9 mouse cellular contexts compared by ENCODE assay signal in the genomic region with DNA sequence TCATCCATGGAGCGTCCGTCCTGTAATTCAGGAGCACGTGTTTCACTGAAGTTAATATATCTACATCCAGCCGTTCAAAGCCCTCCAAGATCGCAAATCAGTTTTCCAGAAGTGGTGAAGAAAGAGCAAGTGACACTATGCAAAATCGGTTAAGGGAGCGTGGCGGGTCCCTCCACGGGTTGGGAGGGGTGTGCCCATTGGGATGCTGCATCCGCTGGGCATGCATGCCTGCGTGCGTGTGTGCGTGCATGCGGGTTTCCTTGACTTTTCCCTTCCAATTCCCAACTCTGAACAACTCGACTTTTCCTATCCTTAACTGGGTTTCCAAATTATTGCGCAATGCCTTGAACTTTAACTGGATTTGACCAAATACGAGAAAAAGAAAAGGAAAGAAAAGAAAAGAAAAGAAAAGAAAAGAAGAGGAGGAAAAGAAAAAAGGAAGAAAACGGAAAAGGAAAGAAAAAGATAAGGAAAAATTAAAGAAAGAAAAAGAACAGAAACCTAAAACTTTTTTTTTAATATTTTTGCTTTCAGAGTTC. TPM values are rescaled to one million over a fixed set of nuclear protein-coding genes. Genes with fewer than 3 reads are reported as not detected.
DNase-seq lines count a peak whose midpoint lies in the region; ATAC-seq and TF ChIP-seq lines count a peak whose summit lies in the region.
"Had no signal": no experiment of that assay in that cellular context is flagged by ENCODE, and none has a peak within 500 bp of the region (broad histone marks: within the 10 kb centered on the region; RNA-seq: fewer than 3 reads in every experiment).

No protein-coding gene starts in this region.

- no peak for TF ChIP-seq CTCF in lung, embryonic 14.5 days (IDR thresholded peaks at IDR 0.05; ENCODE audit: low read depth)

- peak overlapping the region; percentile 73 for H3K4me2 ChIP-seq in lung, embryonic 14.5 days
- H3K4me2 ChIP-seq in stomach, embryonic 14.5 days (replicated peaks; ENCODE audit: low read depth, low read length), result peak overlapping the region; percentile 81

- H3K36me3 ChIP-seq in lung, embryonic 14.5 days (ENCODE audit: insufficient read depth), result no peaks in the 10 kb centered on the region
- no peaks in the 10 kb centered on the region for H3K36me3 ChIP-seq in stomach, embryonic 14.5 days (ENCODE audit: control insufficient read depth, insufficient read depth, low read length)

- DNase-seq in lung, embryonic 14.5 days, result peak; percentile 69
- DNase-seq in lung, postnatal 14 days, result no peak
- peak; percentile 11 to 37 for DNase-seq in gastrocnemius, postnatal 36 days
- DNase-seq in liver, result peak; percentile 4
- no peak for DNase-seq in adrenal gland, postnatal 4 days (ENCODE audit: low spot score in 2 of 2)

- WGBS in lung, embryonic 14.5 days, result 4% methylated on average over 18 of the region's 18 CpGs
- 6% methylated on average over 18 of the region's 18 CpGs for WGBS in stomach, embryonic 14.5 days

- H3K9me3 ChIP-seq in lung, embryonic 14.5 days (ENCODE audit: low read depth, low read length), result no peaks in the 10 kb centered on the region
- no peaks in the 10 kb centered on the region for H3K9me3 ChIP-seq in stomach, embryonic 14.5 days (ENCODE audit: control insufficient read depth, low read depth, low read length)

- peak; percentile 22; the same call in 1 of the 2 replicates for ATAC-seq in lung, embryonic 14.5 days (ENCODE audit: insufficient read depth)
- ATAC-seq in stomach, embryonic 14.5 days (ENCODE audit: insufficient number of reproducible peaks, insufficient read depth, low FRiP score, low read depth), result no peak
- ATAC-seq in CD4-positive, CD25-positive, alpha-beta regulatory T cell, adult 4 months, result no peak
- ATAC-seq in frontal cortex, adult (ENCODE audit: low TSS enrichment), result no peak

- intact Hi-C loops in gastrocnemius, postnatal 36 days (cut with DNase I), result loop anchor here (5.0 kb wide), 1 partner anchor 392 kb away; no protein-coding TSS in a partner anchor

- peaks cover 5% of the 10 kb centered on the region; the same call in 1 of the 2 replicates for H3K4me1 ChIP-seq in lung, embryonic 14.5 days (ENCODE audit: insufficient read depth)
- no peaks in the 10 kb centered on the region for H3K4me1 ChIP-seq in stomach, embryonic 14.5 days (ENCODE audit: control insufficient read depth, insufficient read depth, low read length)

- H3K4me3 ChIP-seq in lung, embryonic 14.5 days (ENCODE audit: low read depth, low read length), result peak overlapping the region; percentile 63
- H3K4me3 ChIP-seq in stomach, embryonic 14.5 days (ENCODE audit: low read depth, low read length), result peak overlapping the region; percentile 43

- peak overlapping the region; percentile 86 for H3K27ac ChIP-seq in lung, embryonic 14.5 days (ENCODE audit: low read depth)
- no peak overlapping the region for H3K27ac ChIP-seq in stomach, embryonic 14.5 days (ENCODE audit: low read length)

- H3K9ac ChIP-seq in lung, embryonic 14.5 days, result peak overlapping the region; percentile 75
- no peak overlapping the region; the same call in 1 of the 2 replicates for H3K9ac ChIP-seq in stomach, embryonic 14.5 days (replicated peaks; ENCODE audit: low read depth, low read length)

- peaks cover 15% of the 10 kb centered on the region for H3K27me3 ChIP-seq in lung, embryonic 14.5 days (ENCODE audit: insufficient read depth, low read length)
- no peaks in the 10 kb centered on the region for H3K27me3 ChIP-seq in stomach, embryonic 14.5 days (ENCODE audit: control insufficient read depth, insufficient read depth, low read length)

RNA-seq across cellular contexts. Expression of a gene that starts 1.2 kb away (rescaled TPM):
- 31.7 and 34.4 TPM in 2 replicates for polyA plus RNA-seq in lung, embryonic 14.5 days (2014; fragmentation: Nextera tagmentation; extraction: Ambion mirVana)
- 10 to 100 TPM in 1 of 2 experiments, 1 to 10 TPM in 1; 9.9 to 10.6 TPM for total RNA-seq in gastrocnemius, postnatal 36 days (2021)
- 7.9 and 11.4 TPM in 2 replicates for polyA plus RNA-seq in stomach, embryonic 14.5 days (2014; fragmentation: Nextera tagmentation; extraction: Ambion mirVana)
- polyA plus RNA-seq in CD4-positive, CD25-positive, alpha-beta regulatory T cell, adult 4 months (2017; shearing (Covaris generic)), result not detected
- 1 to 10 TPM; 5.6 to 8.5 TPM for total RNA-seq in adrenal gland, postnatal 4 days (2021)
- total RNA-seq: liver, adult 2 months had no signal

Comparison
In these comparisons a context has a peak if more than half of its experiments do, and no peak if none do; other contexts are left out.
1. DNase-seq: peak in lung, embryonic 14.5 days (single experiment), gastrocnemius, postnatal 36 days (2 of 2) and liver (single experiment); none in lung, postnatal 14 days (single experiment) and adrenal gland, postnatal 4 days (0 of 2).